Mouse (Mus musculus) CD4-positive, CD25-positive, alpha-beta regulatory T cell, adult 2 months (primary cell): Measurements from ENCODE around the gene Gm11042.

ENCODE experiments used
- DNase-seq: peaks from one replicate; pipeline ENCODE4 v3.0.0-alpha.2; 2012; ENCODE audit warnings: low read depth, low spot score

The Gm11042 gene

DNA sequence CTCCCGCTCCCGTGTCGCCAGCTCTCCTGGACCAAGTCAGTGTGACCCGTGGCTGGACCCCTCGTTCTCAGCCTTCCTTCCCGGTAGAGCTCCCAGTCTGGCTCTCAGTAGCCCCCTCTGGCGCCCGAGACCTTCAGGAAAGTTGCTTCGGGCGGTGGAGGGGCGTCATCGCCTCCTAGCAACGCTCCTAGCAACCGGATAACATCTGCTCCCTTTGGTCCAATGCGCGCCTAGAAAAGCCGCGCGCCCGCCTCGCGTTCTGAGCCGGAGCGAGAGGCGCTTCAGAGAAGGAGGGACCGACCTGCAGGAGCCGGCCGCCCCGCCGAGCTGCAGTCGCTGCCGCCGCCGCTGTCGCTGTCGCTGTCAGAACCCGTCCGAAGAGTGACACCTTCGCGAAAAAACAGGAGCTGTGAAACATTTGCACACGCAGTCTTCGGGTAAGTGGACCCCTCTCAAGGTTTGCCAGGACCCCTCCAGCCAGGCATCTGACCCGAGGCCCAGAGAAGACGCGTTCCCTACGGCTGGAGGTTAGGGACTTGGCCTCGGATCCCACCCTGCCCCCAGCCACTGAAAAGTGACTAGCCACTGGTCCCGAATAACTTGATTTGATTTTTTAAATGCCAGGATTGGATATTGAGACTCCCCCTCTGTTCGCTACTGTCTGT is 32.0 kb downstream of the Gm11042 start:
- DNase-seq, result no peak

DNA sequence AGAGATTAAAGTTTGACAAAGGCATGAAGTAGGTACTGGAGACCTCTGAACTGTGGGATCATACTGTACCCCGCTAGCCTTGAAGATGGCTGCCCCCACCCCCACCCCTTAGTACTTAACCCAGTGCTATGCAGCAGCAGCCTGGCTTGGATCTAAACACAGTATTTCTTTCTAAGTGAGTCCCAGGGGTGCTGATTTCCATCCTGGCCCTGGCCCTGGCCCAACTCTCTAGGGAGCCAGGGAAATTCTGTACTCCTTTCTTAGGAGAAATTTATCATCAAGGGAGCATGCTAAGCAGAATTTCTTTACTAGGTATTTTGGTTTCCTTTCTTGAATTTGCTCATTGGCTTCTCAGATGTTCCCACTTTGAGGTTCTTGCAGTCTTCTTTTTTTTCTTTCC is 33.3 kb downstream of the Gm11042 start:
- DNase-seq, result no peak

DNA sequence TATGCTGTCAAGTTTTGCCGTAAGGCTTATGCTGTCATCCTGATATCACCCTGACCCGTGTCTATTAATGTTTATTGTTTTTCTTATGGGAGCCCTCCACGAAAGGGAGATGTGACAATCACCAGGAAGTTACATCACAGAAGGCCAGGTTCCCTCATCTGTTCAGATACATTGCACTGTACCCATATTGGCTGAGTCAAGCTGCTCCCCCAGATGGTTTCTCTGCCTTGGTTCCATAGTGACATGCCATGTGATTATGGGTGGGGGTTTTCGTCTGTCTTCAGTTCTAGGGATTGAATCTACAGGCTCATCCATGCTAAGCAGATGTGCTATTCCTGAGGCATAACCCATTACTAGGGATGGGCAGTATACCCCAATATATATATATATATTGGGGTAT is 34.8 kb downstream of the Gm11042 start:
- no peak for DNase-seq

DNA sequence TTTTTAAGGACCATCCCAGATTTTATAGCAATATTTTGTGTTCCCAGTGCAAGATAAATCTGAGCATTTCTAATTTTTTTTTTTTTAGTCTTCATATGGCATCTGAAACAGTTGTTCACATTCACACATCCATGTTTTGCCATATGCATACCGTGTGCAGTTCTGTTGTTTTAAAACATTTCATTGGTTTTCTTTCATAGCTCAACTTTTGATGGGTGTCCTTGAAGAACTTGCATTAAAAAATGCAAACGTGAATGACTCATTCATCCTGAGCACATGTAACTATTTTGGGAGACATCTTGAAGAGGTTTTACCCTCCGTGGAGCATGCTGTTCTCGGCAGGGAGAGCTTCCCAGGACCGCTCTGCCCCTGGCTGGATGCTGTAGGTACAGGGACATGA is 38.9 kb downstream of the Gm11042 start:
- no peak for DNase-seq

DNA sequence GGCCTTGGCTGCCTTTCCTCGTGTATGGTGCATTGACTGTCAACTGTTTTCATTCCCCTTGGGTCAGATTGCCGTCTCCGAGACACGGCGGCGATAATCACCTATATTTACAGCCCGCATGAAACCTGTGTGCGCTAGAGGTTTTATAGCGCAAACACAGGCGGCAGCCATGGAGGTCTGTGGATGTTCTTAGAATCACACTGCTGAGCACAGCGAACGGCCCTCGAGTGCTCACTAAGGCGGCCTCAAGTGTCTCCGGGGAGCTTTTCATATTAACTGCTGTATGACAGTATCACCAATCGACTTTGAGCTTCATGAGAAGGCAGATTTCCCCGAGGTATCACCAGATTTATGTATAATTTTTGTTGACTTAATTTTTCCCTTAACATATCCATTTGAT is 43.6 kb downstream of the Gm11042 start:
- DNase-seq, result no peak

DNA sequence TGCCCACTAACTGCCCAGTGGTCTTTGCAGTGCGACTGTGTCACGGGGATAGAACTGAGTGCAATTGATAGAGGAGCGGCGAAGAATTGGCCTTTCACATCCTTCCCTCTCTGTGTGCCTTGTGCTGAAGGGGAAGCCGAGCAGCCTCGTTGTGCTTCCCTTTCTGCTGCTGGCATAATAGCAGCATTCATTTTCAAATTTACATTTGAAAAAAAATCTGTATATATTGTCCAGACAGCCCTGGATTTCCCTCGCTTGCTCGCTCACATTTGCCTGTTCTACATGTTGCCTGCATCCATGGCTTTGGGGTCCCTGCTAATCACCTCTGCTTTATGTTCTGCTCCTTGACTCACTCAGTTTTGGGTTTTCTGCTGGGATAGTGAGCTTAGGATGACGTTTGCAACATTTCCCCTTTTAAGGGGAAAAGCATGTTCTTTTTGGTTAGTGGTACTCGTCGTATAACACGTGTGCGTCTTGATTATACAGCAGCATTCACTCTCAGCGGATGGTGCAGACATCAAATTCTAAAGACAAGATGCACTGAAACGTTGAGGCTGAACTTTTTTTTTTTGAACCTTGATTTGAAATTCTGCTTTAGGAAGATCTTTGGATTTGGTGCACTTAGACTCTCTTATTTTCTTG is 47.4 kb downstream of the Gm11042 start:
- no peak for DNase-seq

DNA sequence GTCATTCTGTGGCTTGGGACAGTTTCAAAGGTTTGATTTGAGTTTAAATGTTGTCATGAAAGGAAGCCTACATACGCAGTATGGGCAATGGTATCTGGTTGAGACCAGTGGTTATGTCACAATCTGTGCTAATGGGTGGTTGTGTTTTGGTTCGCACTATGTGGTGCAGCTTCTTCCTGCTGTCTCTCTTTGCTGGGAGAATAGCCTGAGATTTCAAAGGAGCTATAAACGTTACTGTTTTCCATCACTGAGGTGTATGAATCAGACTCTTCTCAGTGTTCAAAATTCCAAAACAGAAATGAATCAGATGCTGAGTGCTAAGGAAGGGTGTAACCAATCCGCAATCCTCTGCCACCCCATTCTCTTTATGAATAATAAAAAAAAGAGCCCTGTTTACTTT is 49.1 kb downstream of the Gm11042 start:
- DNase-seq, result no peak
